Mouse (Mus musculus): ENCODE data around the gene Cabcoco1.

DNA sequence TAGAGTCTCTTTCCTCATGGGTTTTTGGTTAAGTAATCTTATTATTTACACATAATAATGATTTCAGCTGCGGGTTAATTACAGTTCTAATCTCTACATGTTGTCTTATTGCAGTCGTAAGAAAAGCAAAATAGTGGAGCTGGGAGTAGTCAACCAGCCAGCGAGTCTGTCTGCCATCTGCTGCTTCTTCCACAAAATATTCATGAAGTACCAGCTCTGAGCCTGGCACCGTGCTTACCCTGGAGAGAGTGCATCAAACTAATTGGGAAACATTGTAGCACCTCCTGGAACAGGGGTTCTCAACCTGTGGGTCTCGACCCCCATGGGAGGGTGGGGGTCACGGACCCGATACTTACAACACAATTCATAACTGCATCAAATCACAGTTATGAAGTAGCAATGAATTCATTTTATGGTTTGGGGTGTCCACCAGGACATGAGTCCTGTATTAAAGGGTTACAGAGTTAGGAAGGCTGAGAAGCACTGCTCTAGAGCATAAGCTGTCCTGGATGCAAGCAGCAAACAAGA lies 121.2 kb downstream of the Cabcoco1 start:
- no peak for TF ChIP-seq ZC3H11A (IDR thresholded peaks at IDR 0.05; ENCODE audit: borderline replicate concordance, low read depth, low read length)
- TF ChIP-seq MAFK (IDR thresholded peaks at IDR 0.05; ENCODE audit: insufficient read depth, low read depth, low read length): no peak
- TF ChIP-seq CHD2 (IDR thresholded peaks at IDR 0.05; ENCODE audit: low read depth, low read length): peak; percentile 72
- no peak for TF ChIP-seq ZNF384 (IDR thresholded peaks at IDR 0.05; ENCODE audit: low read depth, low read length)
- TF ChIP-seq HCFC1 (IDR thresholded peaks at IDR 0.05; ENCODE audit: borderline replicate concordance, insufficient read depth, low read length): no peak
